Mouse (Mus musculus) E14TG2a.4 (cell line): ENCODE measurements at regions not wholly inside any gene's neighbourhood (a gene's known extent, or its start where the extent isn't known, plus 50 kb on each side); places are given as distances from the start of the nearest gene placed in this dataset.
"Not testable (repeated sequence)": the region's sequence is repeated elsewhere in the genome, so short reads cannot be mapped to it uniquely, and the experiment has no call there.

Experiments used
- H3K27me3 ChIP-seq: 2 replicates; pipeline ENCODE4 v1.6.1; 2014; ENCODE audit warnings: low read length, control low read depth; ENCODE audit not compliant: insufficient read depth
- H3K36me3 ChIP-seq: 2 replicates; pipeline ENCODE4 v1.6.1; 2014; ENCODE audit warnings: low read length, control low read depth; ENCODE audit not compliant: insufficient read depth
- H3K4me1 ChIP-seq: replicated peaks from 2 replicates; pipeline ENCODE4 v1.6.1; 2014; ENCODE audit warnings: low read depth, low read length, control low read depth
- H3K4me3 ChIP-seq: replicated peaks from 2 replicates; pipeline ENCODE4 v1.5.1; 2014; ENCODE audit warnings: mild to moderate bottlenecking, low read length
- H3K9me3 ChIP-seq: 2 replicates; pipeline ENCODE4 v1.6.1; 2014; ENCODE audit warnings: low read length, control low read depth
- CTCF ChIP-seq: conservative IDR thresholded peaks from 2 replicates; pipeline ENCODE4 v1.5.1; 2014; ENCODE audit warnings: low read length
- NANOG ChIP-seq: IDR thresholded peaks from 2 replicates; pipeline ENCODE4 v1.6.1; 2014; ENCODE audit warnings: borderline replicate concordance, low read length, mixed read lengths
- POU5F1 ChIP-seq: IDR thresholded peaks from 2 replicates; pipeline ENCODE4 v1.6.1; 2014; ENCODE audit warnings: low read length, borderline replicate concordance

- TF ChIP-seq CTCF (no peak), NANOG (no peak), POU5F1 (no peak)
- no peaks in the 10 kb centered on the region for H3K36me3 ChIP-seq
- no peaks in the 10 kb centered on the region for H3K4me1 ChIP-seq
- no peaks in the 10 kb centered on the region for H3K9me3 ChIP-seq
- no peaks in the 10 kb centered on the region for H3K27me3 ChIP-seq
- no peak overlapping the region for H3K4me3 ChIP-seq
Measured at GRCm38 (mm10) chr13:31050160-31050788, 76.3 kb downstream of the Gm5447 start.

- H3K27me3 ChIP-seq, H3K9me3 ChIP-seq, H3K36me3 ChIP-seq, H3K4me1 ChIP-seq, H3K4me3 ChIP-seq: not testable (repeated sequence)
Measured at GRCm38 (mm10) chr13:31051586-31051985, 77.6 kb downstream of the Gm5447 start.

- H3K4me1 ChIP-seq: no peaks in the 10 kb centered on the region
- no peaks in the 10 kb centered on the region for H3K27me3 ChIP-seq
- TF ChIP-seq NANOG: no peak
- TF ChIP-seq CTCF: no peak
- TF ChIP-seq POU5F1: no peak
- no peak overlapping the region for H3K4me3 ChIP-seq
- no peaks in the 10 kb centered on the region for H3K36me3 ChIP-seq
- H3K9me3 ChIP-seq: no peaks in the 10 kb centered on the region
Measured at GRCm38 (mm10) chr13:31054356-31054755, 80.4 kb downstream of the Gm5447 start.

- TF ChIP-seq CTCF: no peak
- TF ChIP-seq NANOG: no peak
- TF ChIP-seq POU5F1: no peak
- Histone ChIP-seq H3K36me3 (no peaks in the 10 kb centered on the region), H3K4me1 (no peaks in the 10 kb centered on the region), H3K9me3 (no peaks in the 10 kb centered on the region), H3K4me3 (no peak overlapping the region), H3K27me3 (no peaks in the 10 kb centered on the region)
Measured at GRCm38 (mm10) chr13:31055376-31056083, 81.5 kb downstream of the Gm5447 start.

- no peaks in the 10 kb centered on the region for H3K4me1 ChIP-seq
- H3K4me3 ChIP-seq: no peak overlapping the region
- no peaks in the 10 kb centered on the region for H3K36me3 ChIP-seq
- H3K27me3 ChIP-seq: no peaks in the 10 kb centered on the region
- TF ChIP-seq CTCF (no peak), POU5F1 (no peak), NANOG (no peak)
- no peaks in the 10 kb centered on the region for H3K9me3 ChIP-seq
Measured at GRCm38 (mm10) chr13:31056154-31056871, 82.3 kb downstream of the Gm5447 start.

- Histone ChIP-seq H3K4me3 (no peak overlapping the region), H3K27me3 (no peaks in the 10 kb centered on the region), H3K36me3 (no peaks in the 10 kb centered on the region), H3K4me1 (no peaks in the 10 kb centered on the region), H3K9me3 (no peaks in the 10 kb centered on the region)
- no peak for TF ChIP-seq CTCF
- TF ChIP-seq NANOG: no peak
- no peak for TF ChIP-seq POU5F1
Measured at GRCm38 (mm10) chr13:31060916-31061431, 87.0 kb downstream of the Gm5447 start.

- TF ChIP-seq NANOG (no peak), POU5F1 (no peak), CTCF (no peak)
- Histone ChIP-seq H3K4me3 (no peak overlapping the region), H3K36me3 (no peaks in the 10 kb centered on the region), H3K4me1 (no peaks in the 10 kb centered on the region), H3K27me3 (no peaks in the 10 kb centered on the region), H3K9me3 (no peaks in the 10 kb centered on the region)
Measured at GRCm38 (mm10) chr13:31068343-31068742, 94.3 kb downstream of the Gm5447 start.

GRCm38 (mm10) chr13:31076541-31076940, 102.5 kb downstream of the Gm5447 start:
- Histone ChIP-seq H3K36me3 (no peaks in the 10 kb centered on the region), H3K9me3 (no peaks in the 10 kb centered on the region), H3K4me3 (no peak overlapping the region), H3K4me1 (peaks cover 7% of the 10 kb centered on the region; the same call in 1 of the 2 replicates), H3K27me3 (0 out of 2 replicates have a peak, but pooled peaks cover 2% of the 10 kb centered on the region)
- TF ChIP-seq NANOG (no peak), CTCF (no peak), POU5F1 (no peak)
